Mouse (Mus musculus) hindbrain, embryonic 12.5 days (tissue): ENCODE measurements around the gene Vmn1r128. TPM values are rescaled to one million over a fixed set of nuclear protein-coding genes. Genes with fewer than 3 reads are reported as not detected.
"Not testable (repeated sequence)": the region's sequence is repeated elsewhere in the genome, so short reads cannot be mapped to it uniquely, and the experiment has no call there.

Experiments
- ATAC-seq: fragments of 200-750 bp; cut with Nextera tagmentation; 2 replicates; pipeline ENCODE4 v1.8.0; 2017; ENCODE audit warnings: moderate TSS enrichment; ENCODE audit not compliant: low FRiP score
- H3K27ac ChIP-seq: fragments of 300-500 bp; sonication (generic); 2 replicates; pipeline ENCODE4 v1.5.1; 2016; ENCODE audit warnings: mild to moderate bottlenecking
- H3K27me3 ChIP-seq: fragments of 300-500 bp; sonication (generic); 2 replicates; pipeline ENCODE4 v1.6.1; 2016; ENCODE audit warnings: mild to moderate bottlenecking
- H3K36me3 ChIP-seq: fragments of 300-500 bp; sonication (generic); 2 replicates; pipeline ENCODE4 v1.6.1; 2016; ENCODE audit warnings: mild to moderate bottlenecking
- H3K4me1 ChIP-seq: fragments of 300-500 bp; sonication (generic); 2 replicates; pipeline ENCODE4 v1.6.1; 2016
- H3K4me2 ChIP-seq: fragments of 300-500 bp; sonication (generic); replicated peaks from 2 replicates; pipeline ENCODE4 v1.6.1; 2016; ENCODE audit warnings: mild to moderate bottlenecking
- H3K4me3 ChIP-seq: fragments of 300-500 bp; sonication (generic); 2 replicates; pipeline ENCODE4 v1.5.1; 2016; ENCODE audit warnings: mild to moderate bottlenecking
- H3K9ac ChIP-seq: fragments of 300-500 bp; sonication (generic); 2 replicates; pipeline ENCODE4 v1.6.1; 2016; ENCODE audit warnings: mild to moderate bottlenecking, moderate library complexity
- H3K9me3 ChIP-seq: fragments of 300-500 bp; sonication (generic); replicated peaks from 2 replicates; pipeline ENCODE4 v1.6.1; 2016; ENCODE audit warnings: mild to moderate bottlenecking
- WGBS: fragments of 180-500 bp; shearing (Covaris S2); methylation state at CpG from one replicate; pipeline ENCODE4 v1.1.7; 2016; 5-methylcytosine and 5-hydroxymethylcytosine counted together
- polyA plus RNA-seq: library from polyadenylated mRNA; unstranded; fragments of >200 nt; fragmentation: Nextera tagmentation; extraction: Ambion mirVana; gene quantifications from 2 replicates; pipeline ENCODE4 v1.2.1, GENCODE M21; 2016

Gene Vmn1r128
- not detected in 2 replicates for polyA plus RNA-seq

DNA sequence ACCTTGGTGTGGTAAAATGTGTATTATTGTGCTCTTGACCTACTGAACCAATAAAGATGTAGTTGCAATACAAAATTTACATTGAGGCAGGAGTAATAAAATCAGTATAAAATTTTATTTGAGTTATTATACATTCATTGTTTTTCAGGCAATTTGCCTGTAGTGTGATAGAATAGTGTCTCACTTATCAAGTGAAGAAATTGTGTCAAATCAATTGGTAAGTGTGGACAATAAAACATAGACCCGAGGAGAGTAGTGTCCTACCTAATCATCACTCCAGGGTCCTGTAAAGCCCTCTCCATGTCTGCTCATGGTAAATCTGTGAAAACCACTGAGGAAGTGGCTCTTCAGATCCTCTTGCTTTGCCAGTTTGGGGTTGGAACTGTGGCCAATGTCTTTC lies at the start of gene Vmn1r128:
Vmn1r128 (plus strand) TSS at position 301 of the 400 bp plus-strand sequence.
- H3K4me1 ChIP-seq, H3K9ac ChIP-seq, H3K36me3 ChIP-seq, H3K27me3 ChIP-seq, H3K27ac ChIP-seq, H3K4me2 ChIP-seq, ATAC-seq, H3K4me3 ChIP-seq, H3K9me3 ChIP-seq: not testable (repeated sequence)
- WGBS = 80% methylated on average over 1 of the region's 1 CpGs

DNA sequence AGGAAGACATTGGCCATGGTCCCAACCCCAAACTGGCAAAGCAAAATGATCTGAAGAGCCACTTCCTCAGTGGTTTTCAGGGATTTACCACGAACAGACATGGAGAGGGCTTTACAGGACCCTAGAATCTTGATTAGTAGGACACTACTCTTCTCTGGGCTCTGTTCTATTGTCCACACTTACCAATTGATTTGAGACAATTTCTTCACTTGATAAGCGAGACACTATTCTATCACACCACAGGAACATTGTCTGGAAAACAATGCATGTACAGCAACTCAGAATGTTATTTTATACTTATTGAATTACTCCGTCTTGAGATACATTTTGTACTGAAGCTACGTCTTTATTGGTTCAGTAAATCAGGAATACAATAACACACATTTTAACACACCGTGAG lies 47.8 kb upstream of the Vmn1r128 start, which contains the start of gene Vmn1r126:
Vmn1r126 (minus strand) TSS at position 101 of the 400 bp plus-strand sequence.
- WGBS = no CpG with 5 or more reads among the region's 5 CpGs
- not testable (repeated sequence) for H3K9me3 ChIP-seq, H3K4me2 ChIP-seq, H3K27me3 ChIP-seq, ATAC-seq, H3K4me3 ChIP-seq, H3K4me1 ChIP-seq, H3K27ac ChIP-seq, H3K9ac ChIP-seq, H3K36me3 ChIP-seq

DNA sequence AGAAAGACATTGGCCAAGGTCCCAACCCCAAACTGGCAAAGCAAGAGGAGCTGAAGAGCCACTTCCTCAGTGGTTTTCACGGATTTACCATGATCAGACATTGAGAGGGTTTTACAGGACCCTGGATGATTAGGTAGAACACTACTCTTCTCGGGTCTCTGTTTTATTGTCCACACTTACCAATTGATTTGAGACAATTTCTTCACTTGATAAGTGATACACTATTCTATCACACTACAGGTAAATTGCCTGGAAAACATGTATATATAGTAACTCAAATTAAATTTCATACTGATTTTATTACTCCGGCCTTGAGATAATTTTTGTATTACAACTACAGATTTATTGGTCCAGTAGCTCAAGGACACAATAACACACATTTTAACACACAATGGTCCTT lies 29.4 kb upstream of the Vmn1r128 start, which contains the start of gene Vmn1r127:
Vmn1r127 (minus strand) TSS at position 101 of the 400 bp plus-strand sequence.
- not testable (repeated sequence) for H3K9me3 ChIP-seq, H3K4me2 ChIP-seq, H3K27ac ChIP-seq, H3K4me3 ChIP-seq, H3K9ac ChIP-seq, H3K27me3 ChIP-seq, H3K36me3 ChIP-seq, H3K4me1 ChIP-seq, ATAC-seq
- no CpG with 5 or more reads among the region's 3 CpGs for WGBS

DNA sequence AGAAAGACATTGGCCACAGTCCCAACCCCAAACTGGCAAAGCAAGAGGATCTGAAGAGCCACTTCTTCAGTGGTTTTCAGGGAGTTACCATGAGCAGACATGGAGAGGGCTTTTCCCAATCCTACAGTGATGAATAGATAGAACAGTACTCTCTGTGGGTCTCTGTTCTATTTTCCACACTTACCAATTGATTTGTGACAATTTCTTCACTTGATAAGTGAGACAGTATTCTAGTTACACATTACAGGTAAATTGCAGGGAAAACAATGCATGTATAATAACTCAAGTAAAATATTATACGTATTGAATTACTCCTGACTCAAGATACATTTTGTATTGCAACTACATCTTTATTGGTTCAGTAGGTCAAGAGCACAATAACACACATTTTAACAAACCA lies 12.0 kb downstream of the Vmn1r128 start, which contains the start of gene Vmn1r129:
Vmn1r129 (minus strand) TSS at position 101 of the 400 bp plus-strand sequence.
- H3K27me3 ChIP-seq, H3K4me1 ChIP-seq, ATAC-seq, H3K36me3 ChIP-seq, H3K4me2 ChIP-seq, H3K9me3 ChIP-seq, H3K27ac ChIP-seq, H3K9ac ChIP-seq, H3K4me3 ChIP-seq: not testable (repeated sequence)
- WGBS = no CpG with 5 or more reads among the region's 1 CpGs

Other genes with a start within 250 kb of the Vmn1r128 start
- gene Vmn1r122, start 215.2 kb upstream of the Vmn1r128 start, polyA plus RNA-seq = not detected in 2 replicates
- gene Vmn1r123, start 187.2 kb upstream of the Vmn1r128 start, polyA plus RNA-seq = not detected in 2 replicates
- not detected in 2 replicates for gene Gm5157, start 158.9 kb upstream of the Vmn1r128 start, polyA plus RNA-seq
- not detected in 2 replicates for gene Vmn1r124, start 88.8 kb upstream of the Vmn1r128 start, polyA plus RNA-seq
- gene Vmn1r125, start 77.2 kb upstream of the Vmn1r128 start, polyA plus RNA-seq = not detected in 2 replicates
- not detected in 2 replicates for gene Vmn1r126, start 47.9 kb upstream of the Vmn1r128 start, polyA plus RNA-seq
- gene Vmn1r127, start 29.5 kb upstream of the Vmn1r128 start, polyA plus RNA-seq = not detected in 2 replicates
- gene Vmn1r129, start 11.9 kb downstream of the Vmn1r128 start, polyA plus RNA-seq = not detected in 2 replicates
- not detected in 2 replicates for gene Gm6882, start 83.4 kb downstream of the Vmn1r128 start, polyA plus RNA-seq
- gene Vmn1r130, start 162.4 kb downstream of the Vmn1r128 start, polyA plus RNA-seq = not detected in 2 replicates
- not detected in 2 replicates for gene Vmn1r131, start 196.7 kb downstream of the Vmn1r128 start, polyA plus RNA-seq